Mouse (Mus musculus) liver, embryonic 16.5 days (tissue): Measurements from ENCODE around the gene Gm8237. TPM values are rescaled to one million over a fixed set of nuclear protein-coding genes. Genes with fewer than 3 reads are reported as not detected.

Experiments
- polyA plus RNA-seq: library from polyadenylated mRNA; unstranded; fragments of >200 nt; fragmentation: Nextera tagmentation; extraction: Ambion mirVana; gene quantifications from 2 replicates; pipeline ENCODE4 v1.2.1, GENCODE M21; 2015

The Gm8237 gene
- polyA plus RNA-seq, 1 experiment from 2014 or later: not detected

Other genes starting within 250 kb of the Gm8237 start
- not detected in 2 replicates for gene Gm8265, start 247.4 kb downstream of the Gm8237 start, polyA plus RNA-seq
- not detected in 2 replicates for gene Gm9603, start 192.9 kb downstream of the Gm8237 start, polyA plus RNA-seq
- not detected in 2 replicates for gene Gm3373, start 138.8 kb downstream of the Gm8237 start, polyA plus RNA-seq
- gene Gm3383, start 72.4 kb downstream of the Gm8237 start, polyA plus RNA-seq: not detected in 2 replicates
- not detected in 2 replicates for gene Gm3424, start 50.1 kb downstream of the Gm8237 start, polyA plus RNA-seq
- not detected in 2 replicates for gene Gm3248, start 81.4 kb upstream of the Gm8237 start, polyA plus RNA-seq
- gene Gm3453, start 98.8 kb upstream of the Gm8237 start, polyA plus RNA-seq: not detected in 2 replicates
- not detected in 2 replicates for gene Gm6337, start 177.9 kb upstream of the Gm8237 start, polyA plus RNA-seq
- gene Gm8206, start 213.6 kb upstream of the Gm8237 start, polyA plus RNA-seq: 0.06 TPM in 1 of 2 replicates, not detected in the other
- 0.05 TPM in 1 of 2 replicates, not detected in the other for gene Gm3468, start 228.3 kb upstream of the Gm8237 start, polyA plus RNA-seq
- not detected in 2 replicates for gene Gm3476, start 245.4 kb upstream of the Gm8237 start, polyA plus RNA-seq